Mouse (Mus musculus): ENCODE measurements around the gene Ceacam16. TPM values are rescaled to one million over a fixed set of nuclear protein-coding genes. Genes with fewer than 3 reads are reported as not detected.

Ceacam16 gene
- total and polyA plus RNA-seq, 3 experiments, result 1.1 to 7.7 (median 3.2) TPM

DNA sequence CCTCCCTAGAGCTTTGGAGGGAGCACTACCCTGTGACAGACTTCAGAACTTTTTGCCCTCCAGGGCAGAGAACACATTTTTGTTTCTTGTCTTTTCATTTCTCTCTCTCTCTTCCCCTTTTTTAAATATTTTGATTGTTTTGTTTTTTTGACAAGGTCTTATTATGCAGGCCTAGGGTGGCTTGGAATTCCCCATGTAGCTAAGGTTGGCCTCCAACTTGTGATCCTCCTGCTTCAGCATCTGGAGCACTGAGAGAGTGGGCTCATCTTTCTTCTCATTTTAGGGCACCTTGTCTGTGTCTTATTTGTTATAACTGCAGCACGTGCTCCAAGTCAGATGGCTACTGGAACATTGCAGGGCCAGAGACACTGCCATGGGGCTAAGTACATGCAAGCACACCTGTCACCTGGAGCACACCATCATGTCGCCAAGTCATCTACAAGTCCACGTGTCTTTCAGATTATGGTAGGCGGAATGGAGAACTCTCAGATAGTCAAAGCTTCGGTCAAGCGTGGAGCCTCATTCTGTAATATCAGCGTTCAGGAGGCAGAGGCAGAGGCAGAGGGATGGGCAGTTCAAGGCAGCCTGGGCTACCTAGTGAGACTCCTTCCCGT, 54.6 kb downstream of the Ceacam16 start:
- dilution Hi-C loops (cut with MboI; ENCODE audit: extremely low pct_ligation_motif_present, extremely low pct_unique_long_range_greater_than_20kb, low sequenced_read_pairs), result no loop called here

DNA sequence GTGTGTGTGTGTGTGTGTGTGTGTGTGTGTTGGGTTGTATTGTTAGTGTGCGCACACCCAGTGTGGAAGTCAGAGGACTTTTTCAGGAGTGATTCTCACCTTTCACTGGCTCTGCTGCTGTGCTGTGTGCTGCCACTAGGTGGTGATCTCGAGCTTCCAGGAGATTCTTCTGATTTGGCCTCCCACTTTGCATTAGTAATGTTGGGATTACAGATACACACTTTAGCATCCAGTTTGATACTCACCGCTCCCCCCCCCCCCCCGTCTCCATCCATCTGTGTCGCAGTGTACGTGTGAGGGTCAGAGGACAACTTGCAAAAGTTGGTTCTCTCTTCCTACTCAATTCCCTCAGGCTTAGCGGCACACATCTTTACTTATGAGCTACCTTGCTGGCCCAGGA, 58.1 kb downstream of the Ceacam16 start:
- Histone ChIP-seq H3K27ac (ENCODE audit: insufficient read depth, low read depth) (no peak overlapping the region), H3K27me3 (replicated peaks) (no peaks in the 10 kb centered on the region), H3K4me2 (ENCODE audit: insufficient read depth, low read depth, poor library complexity, severe bottlenecking) (no peak overlapping the region), H3K9me3 (replicated peaks; ENCODE audit: low read length) (peaks cover 12% of the 10 kb centered on the region), H3K9ac (ENCODE audit: insufficient read depth, low read depth) (no peak overlapping the region), H3K36me3 (replicated peaks in 1 of 2; ENCODE audit: control insufficient read depth in 1 of 2, insufficient read depth in 1 of 2, low read length in 1 of 2) (peaks cover 8 to 16% of the 10 kb centered on the region in 2 experiments), H3K79me2 (replicated peaks; ENCODE audit: control insufficient read depth, extremely low read depth, insufficient read depth, poor library complexity, severe bottlenecking) (no peaks in the 10 kb centered on the region), H3K4me3 (replicated peaks in 1 of 3; ENCODE audit: low read depth in 2 of 3, low read length in 2 of 3, poor library complexity in 1 of 3) (no peak overlapping the region), H3K4me1 (ENCODE audit: control insufficient read depth in 1 of 2, insufficient read depth in 2 of 2) (peaks cover 21 to 32% of the 10 kb centered on the region in 2 experiments)
- dilution Hi-C loops (cut with MboI; ENCODE audit: extremely low pct_ligation_motif_present, extremely low pct_unique_long_range_greater_than_20kb, low sequenced_read_pairs), result no loop called here
- in situ Hi-C loops (cut with MboI; ENCODE audit: low pct_ligation_motif_present, low pct_unique_long_range_greater_than_20kb, low sequenced_read_pairs), result loop anchor here (5.0 kb wide), 2 partner anchors 39 to 69 kb away; no protein-coding TSS in a partner anchor
- peak; percentile 69 for DNase-seq (ENCODE audit: extremely low read depth)
- no peak for TF ChIP-seq EP300 (IDR thresholded peaks at IDR 0.05; ENCODE audit: low read length)
- TF ChIP-seq ZC3H11A (IDR thresholded peaks at IDR 0.05; ENCODE audit: low read depth, low read length), result peak; percentile 93
- peak; percentile 83 to 97; a peak in 3 of 4 replicates for TF ChIP-seq CTCF (conservative IDR thresholded peaks at IDR 0.05 in 1 of 2, IDR thresholded peaks at IDR 0.05 in 1 of 2; ENCODE audit: low read depth in 2 of 2, low read length in 2 of 2)
- peak; percentile 92 for TF ChIP-seq RAD21 (IDR thresholded peaks at IDR 0.05; ENCODE audit: low read depth, low read length)
- no peak for TF ChIP-seq POLR2AphosphoS2 (IDR thresholded peaks at IDR 0.05; ENCODE audit: low read depth, low read length)
- TF ChIP-seq USF2 (conservative IDR thresholded peaks at IDR 0.05; ENCODE audit: low read depth, low read length), result no peak
- peak; percentile 70 for TF ChIP-seq IRF4 (IDR thresholded peaks at IDR 0.05; ENCODE audit: low read depth, low read length)
- no peak for TF ChIP-seq CHD2 (IDR thresholded peaks at IDR 0.05; ENCODE audit: low read length)
- 0 out of 2 replicates have a peak, but pooled peaks have one; percentile 41 for TF ChIP-seq MYC (IDR thresholded peaks at IDR 0.05; ENCODE audit: low read depth, low read length)
- TF ChIP-seq PAX5 (IDR thresholded peaks at IDR 0.05; ENCODE audit: low read length), result no peak
- TF ChIP-seq GABPA (IDR thresholded peaks at IDR 0.05; ENCODE audit: insufficient replicate concordance, low read depth, low read length), result no peak
- TF ChIP-seq ZNF384 (IDR thresholded peaks at IDR 0.05; ENCODE audit: low read depth, low read length), result no peak
- TF ChIP-seq MAZ (IDR thresholded peaks at IDR 0.05; ENCODE audit: low read depth, low read length), result 0 out of 2 replicates have a peak, but pooled peaks have one; percentile 30
- TF ChIP-seq E2F4 (IDR thresholded peaks at IDR 0.05; ENCODE audit: insufficient replicate concordance, low read depth, low read length), result no peak
- peak; percentile 59 for TF ChIP-seq MEF2A (IDR thresholded peaks at IDR 0.05; ENCODE audit: borderline replicate concordance, low read depth, low read length)
- no peak for TF ChIP-seq ELF1 (IDR thresholded peaks at IDR 0.05; ENCODE audit: low read depth, low read length)
- TF ChIP-seq TCF12 (IDR thresholded peaks at IDR 0.05; ENCODE audit: low read depth, low read length), result no peak
- TF ChIP-seq RCOR1 (conservative IDR thresholded peaks at IDR 0.05; ENCODE audit: low read depth, low read length), result 0 out of 2 replicates have a peak, but pooled peaks have one; percentile 36
- TF ChIP-seq POLR2A (IDR thresholded peaks at IDR 0.05; ENCODE audit: low read depth, low read length), result no peak
- no peak for TF ChIP-seq UBTF (IDR thresholded peaks at IDR 0.05; ENCODE audit: low read depth, low read length)
- peak; percentile 64; the same call in 1 of the 2 replicates for TF ChIP-seq NELFE (IDR thresholded peaks at IDR 0.05; ENCODE audit: low read depth, low read length)
- peak; percentile 99 for TF ChIP-seq SMC3 (IDR thresholded peaks at IDR 0.05; ENCODE audit: low read depth, low read length)

More for the DNA sequence above, 54.6 kb downstream of the Ceacam16 start:
- H3K27me3 ChIP-seq (replicated peaks), result no peaks in the 10 kb centered on the region
- no peak overlapping the region for H3K4me2 ChIP-seq (ENCODE audit: insufficient read depth, low read depth, poor library complexity, severe bottlenecking)
- no peak overlapping the region for H3K9ac ChIP-seq (ENCODE audit: insufficient read depth, low read depth)
- TF ChIP-seq TCF12 (IDR thresholded peaks at IDR 0.05; ENCODE audit: low read depth, low read length), result 0 out of 2 replicates have a peak, but pooled peaks have one; percentile 17
- TF ChIP-seq CHD1 (IDR thresholded peaks at IDR 0.05; ENCODE audit: low read depth, low read length), result no peak
- TF ChIP-seq RAD21 (IDR thresholded peaks at IDR 0.05; ENCODE audit: low read depth, low read length), result no peak
- TF ChIP-seq MAX (IDR thresholded peaks at IDR 0.05; ENCODE audit: low read length), result peak; percentile 67; the same call in 1 of the 2 replicates
- TF ChIP-seq USF2 (conservative IDR thresholded peaks at IDR 0.05; ENCODE audit: low read depth, low read length), result no peak
- TF ChIP-seq SMC3 (IDR thresholded peaks at IDR 0.05; ENCODE audit: low read depth, low read length), result no peak
- no peak for TF ChIP-seq NELFE (IDR thresholded peaks at IDR 0.05; ENCODE audit: low read depth, low read length)
- TF ChIP-seq HCFC1 (IDR thresholded peaks at IDR 0.05; ENCODE audit: low read depth, low read length), result no peak
- TF ChIP-seq MAZ (IDR thresholded peaks at IDR 0.05; ENCODE audit: low read depth, low read length), result no peak
- TF ChIP-seq KAT2A (IDR thresholded peaks at IDR 0.05; ENCODE audit: insufficient replicate concordance, low read length), result no peak
- TF ChIP-seq PAX5 (IDR thresholded peaks at IDR 0.05; ENCODE audit: low read length), result no peak
- TF ChIP-seq EP300 (IDR thresholded peaks at IDR 0.05; ENCODE audit: low read length), result 0 out of 2 replicates have a peak, but pooled peaks have one; percentile 24
- TF ChIP-seq JUN (IDR thresholded peaks at IDR 0.05; ENCODE audit: insufficient read depth, low read depth, low read length), result no peak
- TF ChIP-seq IRF4 (IDR thresholded peaks at IDR 0.05; ENCODE audit: low read depth, low read length), result no peak
- TF ChIP-seq BHLHE40 (IDR thresholded peaks at IDR 0.05; ENCODE audit: low read depth, low read length), result peak; percentile 48; the same call in 1 of the 2 replicates
- TF ChIP-seq ZNF384 (IDR thresholded peaks at IDR 0.05; ENCODE audit: low read depth, low read length), result 0 out of 2 replicates have a peak, but pooled peaks have one; percentile 21
- no peak for TF ChIP-seq POLR2AphosphoS2 (IDR thresholded peaks at IDR 0.05; ENCODE audit: low read depth, low read length)
- peak; percentile 20; the same call in 1 of the 2 replicates for TF ChIP-seq POLR2A (IDR thresholded peaks at IDR 0.05; ENCODE audit: low read depth, low read length)
- TF ChIP-seq UBTF (IDR thresholded peaks at IDR 0.05; ENCODE audit: low read depth, low read length), result no peak
- no peak for TF ChIP-seq MXI1 (IDR thresholded peaks at IDR 0.05; ENCODE audit: low read depth, low read length)
- TF ChIP-seq MYC (IDR thresholded peaks at IDR 0.05; ENCODE audit: low read depth, low read length), result no peak
- TF ChIP-seq MAFK (IDR thresholded peaks at IDR 0.05; ENCODE audit: insufficient replicate concordance, low read length), result no peak
- TF ChIP-seq TBP (conservative IDR thresholded peaks at IDR 0.05; ENCODE audit: low read depth, low read length), result no peak
- no peak for TF ChIP-seq RCOR1 (conservative IDR thresholded peaks at IDR 0.05; ENCODE audit: low read depth, low read length)
- TF ChIP-seq CHD2 (IDR thresholded peaks at IDR 0.05; ENCODE audit: low read length), result no peak
- TF ChIP-seq ZKSCAN1 (IDR thresholded peaks at IDR 0.05; ENCODE audit: borderline replicate concordance, low read depth, low read length), result no peak
- no peak for TF ChIP-seq USF1 (IDR thresholded peaks at IDR 0.05; ENCODE audit: low read depth, low read length)
- no peak for TF ChIP-seq MEF2A (IDR thresholded peaks at IDR 0.05; ENCODE audit: borderline replicate concordance, low read depth, low read length)
- peak overlapping the region in 1 of 3 experiments; percentile 27 for H3K4me3 ChIP-seq (replicated peaks in 1 of 3; ENCODE audit: low read depth in 2 of 3, low read length in 2 of 3, poor library complexity in 1 of 3)
- DNase-seq (ENCODE audit: extremely low read depth), result no peak
- in situ Hi-C loops (cut with MboI; ENCODE audit: low pct_ligation_motif_present, low pct_unique_long_range_greater_than_20kb, low sequenced_read_pairs), result no loop called here
- peaks cover 42 to 51% of the 10 kb centered on the region in 2 experiments for H3K36me3 ChIP-seq (replicated peaks in 1 of 2; ENCODE audit: control insufficient read depth in 1 of 2, insufficient read depth in 1 of 2, low read length in 1 of 2)
- H3K9me3 ChIP-seq (replicated peaks; ENCODE audit: low read length), result peaks cover 12% of the 10 kb centered on the region
- H3K27ac ChIP-seq (ENCODE audit: insufficient read depth, low read depth), result peak overlapping the region; percentile 72
- H3K4me1 ChIP-seq (ENCODE audit: control insufficient read depth in 1 of 2, insufficient read depth in 2 of 2), result peaks cover 17 to 34% of the 10 kb centered on the region in 2 experiments
- no peaks in the 10 kb centered on the region for H3K79me2 ChIP-seq (replicated peaks; ENCODE audit: control insufficient read depth, extremely low read depth, insufficient read depth, poor library complexity, severe bottlenecking)
